Mouse (Mus musculus): ENCODE data around the gene Stk39. TPM values are rescaled to one million over a fixed set of nuclear protein-coding genes. Genes with fewer than 3 reads are reported as not detected.

Stk39 gene
- total and polyA plus RNA-seq, 2 experiments from 2014 or later = 23.0 to 25.5 TPM

DNA sequence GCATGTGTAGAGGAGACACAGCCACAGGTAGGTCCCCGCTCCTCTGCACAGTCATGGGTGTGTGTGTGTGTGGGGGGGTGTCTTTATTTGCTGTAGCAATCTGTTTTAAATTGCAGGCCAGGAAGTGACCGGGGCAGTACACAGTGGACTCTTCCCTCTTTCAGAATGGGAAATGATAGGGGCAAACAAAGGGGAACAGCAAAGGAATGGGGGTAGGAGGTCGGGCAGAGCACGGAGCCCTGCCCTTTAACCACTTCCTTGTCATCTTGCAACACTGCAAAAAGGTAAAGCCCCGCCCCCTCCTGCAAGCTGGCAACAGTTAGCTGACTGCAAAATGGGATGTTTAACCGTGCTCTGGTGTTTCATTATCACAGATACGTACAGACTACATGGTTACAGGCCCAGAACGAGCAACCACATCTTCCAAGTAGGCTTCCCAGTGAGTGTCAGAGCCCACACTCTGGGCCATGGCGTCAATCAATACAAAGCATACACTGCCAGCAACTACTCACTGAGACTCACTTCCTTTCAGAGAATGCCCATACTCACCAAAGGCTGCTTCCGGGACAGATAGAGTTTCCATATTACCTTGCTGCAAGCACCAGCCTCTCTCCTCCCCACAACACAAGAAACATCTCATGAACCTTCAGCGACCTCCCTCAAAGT, 89.5 kb downstream of the Stk39 start:
- Histone ChIP-seq H3K27me3 (ENCODE audit: insufficient read depth, low read length) (no peaks in the 10 kb centered on the region), H3K27ac (ENCODE audit: low read depth, low read length) (no peak overlapping the region), H3K9ac (no peak overlapping the region), H3K4me3 (ENCODE audit: low read depth, low read length) (no peak overlapping the region), H3K4me1 (ENCODE audit: insufficient read depth) (no peaks in the 10 kb centered on the region), H3K4me2 (ENCODE audit: low read depth) (no peak overlapping the region), H3K9me3 (ENCODE audit: low read length) (no peaks in the 10 kb centered on the region), H3K36me3 (ENCODE audit: insufficient read depth) (no peaks in the 10 kb centered on the region)
- DNase-seq (no peak), ATAC-seq (no peak)
- WGBS = 70% methylated on average over 11 of the region's 11 CpGs
- TF ChIP-seq CTCF (IDR thresholded peaks at IDR 0.05; ENCODE audit: low read depth) = no peak

DNA sequence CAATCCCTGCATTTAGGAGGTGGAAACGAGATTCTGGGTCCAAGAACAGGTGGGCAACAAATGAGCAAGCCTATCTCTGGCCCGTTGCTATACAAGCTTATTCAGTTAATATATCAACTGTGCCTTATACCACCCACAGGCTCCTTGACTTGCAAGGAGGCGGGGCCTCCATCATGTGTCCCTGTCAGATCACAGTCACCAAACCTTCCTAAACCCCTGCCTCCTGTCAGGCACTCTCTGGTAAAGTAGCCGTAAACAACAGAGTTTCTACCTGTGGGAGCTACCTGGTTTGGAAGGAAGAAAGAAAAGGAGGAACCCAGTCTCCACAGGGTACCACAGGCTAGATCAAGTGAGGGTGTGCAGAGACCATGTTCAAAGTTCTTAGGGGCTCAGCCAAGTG, 90.2 kb downstream of the Stk39 start:
- no peak for TF ChIP-seq CTCF (IDR thresholded peaks at IDR 0.05; ENCODE audit: low read depth)
- no peaks in the 10 kb centered on the region for H3K36me3 ChIP-seq (ENCODE audit: insufficient read depth)
- H3K9ac ChIP-seq = no peak overlapping the region
- H3K4me1 ChIP-seq (ENCODE audit: insufficient read depth) = no peaks in the 10 kb centered on the region
- DNase-seq = no peak
- H3K4me2 ChIP-seq (ENCODE audit: low read depth) = no peak overlapping the region
- 86% methylated on average over 4 of the region's 4 CpGs for WGBS
- ATAC-seq = no peak
- H3K27me3 ChIP-seq (ENCODE audit: insufficient read depth, low read length) = no peaks in the 10 kb centered on the region
- no peaks in the 10 kb centered on the region for H3K9me3 ChIP-seq (ENCODE audit: low read length)
- no peak overlapping the region for H3K27ac ChIP-seq (ENCODE audit: low read depth, low read length)
- no peak overlapping the region for H3K4me3 ChIP-seq (ENCODE audit: low read depth, low read length)

DNA sequence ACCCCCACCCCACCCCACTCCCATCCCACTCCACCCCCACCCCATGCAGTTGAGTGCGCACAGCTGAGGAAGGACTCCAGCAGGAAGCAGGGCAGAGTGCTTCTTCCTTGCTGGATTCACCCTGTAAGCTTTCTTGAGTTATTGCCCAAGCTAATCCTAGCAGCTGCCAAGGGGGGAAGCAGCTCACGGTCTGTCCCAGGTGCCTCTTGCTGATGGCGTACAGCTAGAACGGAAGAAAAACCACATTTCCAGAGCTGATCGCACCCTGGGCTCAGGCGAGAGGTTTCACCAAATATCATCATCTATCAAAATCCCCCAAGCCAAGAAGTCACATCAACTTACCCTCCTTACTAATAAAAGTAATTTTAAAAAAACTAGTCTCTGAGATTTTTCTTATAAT, 90.9 kb downstream of the Stk39 start:
- no peak overlapping the region for H3K9ac ChIP-seq
- H3K27ac ChIP-seq (ENCODE audit: low read depth, low read length) = no peak overlapping the region
- TF ChIP-seq CTCF (IDR thresholded peaks at IDR 0.05; ENCODE audit: low read depth) = no peak
- WGBS = 54% methylated on average over 6 of the region's 6 CpGs
- no peak overlapping the region for H3K4me2 ChIP-seq (ENCODE audit: low read depth)
- DNase-seq (no peak), ATAC-seq (no peak)
- no peak overlapping the region for H3K4me3 ChIP-seq (ENCODE audit: low read depth, low read length)
- H3K4me1 ChIP-seq (ENCODE audit: insufficient read depth) = no peaks in the 10 kb centered on the region
- H3K36me3 ChIP-seq (ENCODE audit: insufficient read depth) = no peaks in the 10 kb centered on the region
- no peaks in the 10 kb centered on the region for H3K9me3 ChIP-seq (ENCODE audit: low read length)
- no peaks in the 10 kb centered on the region for H3K27me3 ChIP-seq (ENCODE audit: insufficient read depth, low read length)

DNA sequence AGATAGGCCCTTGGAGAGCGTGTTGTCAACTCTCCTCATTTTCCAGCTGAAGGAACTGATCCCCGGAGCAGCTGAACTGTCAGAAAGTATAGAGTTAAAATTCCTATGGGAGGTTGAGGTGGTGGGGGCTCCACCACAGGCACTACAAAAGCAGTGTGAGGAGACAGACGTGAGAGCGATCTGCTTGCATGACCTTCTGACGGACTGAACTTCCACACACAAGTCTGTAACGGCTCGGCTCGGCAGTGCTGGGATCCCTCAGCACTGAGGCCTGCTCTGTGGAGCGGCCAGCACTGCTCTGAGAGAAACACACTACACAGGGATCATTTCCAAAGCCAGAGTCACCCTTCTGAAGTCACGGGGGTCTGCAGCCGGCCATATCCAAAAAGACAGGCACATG, 92.4 kb downstream of the Stk39 start:
- Histone ChIP-seq H3K27me3 (ENCODE audit: insufficient read depth, low read length) (no peaks in the 10 kb centered on the region), H3K4me1 (ENCODE audit: insufficient read depth) (no peaks in the 10 kb centered on the region), H3K4me2 (ENCODE audit: low read depth) (no peak overlapping the region), H3K9ac (no peak overlapping the region), H3K36me3 (ENCODE audit: insufficient read depth) (no peaks in the 10 kb centered on the region), H3K9me3 (ENCODE audit: low read length) (no peaks in the 10 kb centered on the region), H3K27ac (ENCODE audit: low read depth, low read length) (no peak overlapping the region), H3K4me3 (ENCODE audit: low read depth, low read length) (no peak overlapping the region)
- ATAC-seq (no peak), DNase-seq (no peak)
- TF ChIP-seq CTCF (IDR thresholded peaks at IDR 0.05; ENCODE audit: low read depth) = no peak
- WGBS = 44% methylated on average over 11 of the region's 11 CpGs

DNA sequence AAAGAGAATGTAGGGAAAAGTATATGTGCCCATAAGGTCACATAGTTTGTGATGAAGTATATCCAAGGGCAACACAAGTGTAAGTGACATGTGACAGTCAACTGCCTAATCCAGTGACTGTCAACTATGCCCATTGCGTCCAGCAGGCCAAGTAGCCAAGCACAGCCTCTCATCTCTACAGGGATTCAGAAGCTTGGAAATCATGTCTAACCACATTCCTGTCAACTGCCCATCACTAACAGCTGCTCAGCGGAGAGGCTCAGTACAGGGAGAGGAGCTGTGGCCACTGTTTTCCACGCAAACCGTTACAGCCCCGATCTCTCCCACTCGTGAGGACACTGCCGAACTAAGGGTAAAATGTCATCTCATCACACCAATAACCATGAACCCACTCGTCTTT, 93.7 kb downstream of the Stk39 start:
- Histone ChIP-seq H3K9me3 (ENCODE audit: low read length) (no peaks in the 10 kb centered on the region), H3K27me3 (ENCODE audit: insufficient read depth, low read length) (no peaks in the 10 kb centered on the region), H3K4me2 (ENCODE audit: low read depth) (no peak overlapping the region), H3K27ac (ENCODE audit: low read depth, low read length) (no peak overlapping the region), H3K36me3 (ENCODE audit: insufficient read depth) (no peaks in the 10 kb centered on the region), H3K4me3 (ENCODE audit: low read depth, low read length) (no peak overlapping the region), H3K4me1 (ENCODE audit: insufficient read depth) (no peaks in the 10 kb centered on the region), H3K9ac (no peak overlapping the region)
- 90% methylated on average over 8 of the region's 8 CpGs for WGBS
- TF ChIP-seq CTCF (IDR thresholded peaks at IDR 0.05; ENCODE audit: low read depth) = no peak
- DNase-seq (no peak), ATAC-seq (no peak)

DNA sequence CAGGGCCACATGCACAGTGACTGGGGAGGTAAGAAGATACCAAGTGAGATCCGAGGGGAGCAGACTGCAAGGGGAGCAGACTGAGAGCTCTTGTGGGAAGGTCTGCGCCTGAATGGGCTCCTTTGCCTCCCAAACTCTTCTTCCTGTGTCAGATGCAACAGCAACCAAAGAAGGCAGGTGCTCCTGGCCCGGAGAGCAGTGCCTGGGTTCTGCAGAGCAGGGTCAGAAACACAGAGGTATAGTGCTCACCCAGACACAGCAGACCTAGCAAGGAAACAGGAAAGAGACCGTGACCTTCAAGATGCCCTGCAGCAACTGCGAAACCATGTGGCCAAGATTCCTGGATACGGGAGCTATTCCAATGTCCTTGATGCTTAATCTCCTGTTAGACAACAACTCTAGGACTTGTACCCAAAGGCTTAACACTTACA, 94.8 kb downstream of the Stk39 start:
- no peaks in the 10 kb centered on the region for H3K36me3 ChIP-seq (ENCODE audit: insufficient read depth)
- ATAC-seq (no peak), DNase-seq (no peak)
- H3K4me1 ChIP-seq (ENCODE audit: insufficient read depth) = no peaks in the 10 kb centered on the region
- 87% methylated on average over 6 of the region's 6 CpGs for WGBS
- no peak for TF ChIP-seq CTCF (IDR thresholded peaks at IDR 0.05; ENCODE audit: low read depth)
- H3K4me3 ChIP-seq (ENCODE audit: low read depth, low read length) = no peak overlapping the region
- no peak overlapping the region for H3K27ac ChIP-seq (ENCODE audit: low read depth, low read length)
- no peak overlapping the region for H3K4me2 ChIP-seq (ENCODE audit: low read depth)
- no peak overlapping the region for H3K9ac ChIP-seq
- no peaks in the 10 kb centered on the region for H3K9me3 ChIP-seq (ENCODE audit: low read length)
- no peaks in the 10 kb centered on the region for H3K27me3 ChIP-seq (ENCODE audit: insufficient read depth, low read length)

DNA sequence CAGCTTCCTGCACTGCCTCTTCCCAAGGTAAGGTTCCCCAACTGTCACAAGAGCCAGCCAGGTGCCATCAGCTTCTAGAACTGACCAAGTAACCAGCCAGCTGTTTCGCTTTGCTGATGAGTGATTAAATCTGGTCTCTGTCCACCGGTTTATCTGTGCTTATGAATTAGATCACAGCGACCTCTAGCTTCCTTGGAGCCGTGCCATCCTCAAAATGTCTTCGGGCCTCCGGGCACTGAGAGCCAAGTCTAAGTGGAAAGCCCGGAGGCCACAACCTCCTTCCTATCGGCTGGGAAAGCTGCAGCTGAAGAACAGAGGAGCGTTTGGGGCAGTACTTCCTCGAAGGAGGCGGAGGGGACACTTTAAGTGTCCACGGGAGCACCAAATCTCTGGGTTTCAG, 95.4 kb downstream of the Stk39 start:
- no peak for DNase-seq
- WGBS = 85% methylated on average over 12 of the region's 12 CpGs
- TF ChIP-seq CTCF (IDR thresholded peaks at IDR 0.05; ENCODE audit: low read depth) = no peak

More for the DNA sequence above, 95.4 kb downstream of the Stk39 start:
- Histone ChIP-seq H3K9me3 (ENCODE audit: low read length) (no peaks in the 10 kb centered on the region), H3K36me3 (ENCODE audit: insufficient read depth) (no peaks in the 10 kb centered on the region), H3K27ac (ENCODE audit: low read depth, low read length) (no peak overlapping the region), H3K9ac (no peak overlapping the region), H3K4me1 (ENCODE audit: insufficient read depth) (no peaks in the 10 kb centered on the region), H3K4me2 (ENCODE audit: low read depth) (no peak overlapping the region), H3K27me3 (ENCODE audit: insufficient read depth, low read length) (no peaks in the 10 kb centered on the region), H3K4me3 (ENCODE audit: low read depth, low read length) (no peak overlapping the region)
- no peak for ATAC-seq

Data from forebrain, postnatal 0 days (tissue).